Mouse (Mus musculus) megakaryocyte, embryonic 14.5 days (primary cell): ENCODE measurements at regions not wholly inside any gene's neighbourhood (a gene's known extent, or its start where the extent isn't known, plus 50 kb on each side); places are given as distances from the start of the nearest gene placed in this dataset.

ENCODE experiments used
- FLI1 ChIP-seq: IDR thresholded peaks from 2 replicates; pipeline ENCODE4 v1.6.1; 2012; ENCODE audit warnings: low read length, inconsistent platforms, mixed read lengths
- GATA1 ChIP-seq: IDR thresholded peaks from 3 replicates; pipeline ENCODE4 v1.6.1; 2012; ENCODE audit warnings: mixed read lengths, low read length, inconsistent platforms, borderline replicate concordance

- TF ChIP-seq GATA1 (no peak), FLI1 (no peak)
These were observed 180.2 kb upstream of the Arglu1 start for GRCm38 (mm10) chr8:8870487-8870886.
